Mouse (Mus musculus): Measurements from ENCODE around the gene Timm50.

DNA sequence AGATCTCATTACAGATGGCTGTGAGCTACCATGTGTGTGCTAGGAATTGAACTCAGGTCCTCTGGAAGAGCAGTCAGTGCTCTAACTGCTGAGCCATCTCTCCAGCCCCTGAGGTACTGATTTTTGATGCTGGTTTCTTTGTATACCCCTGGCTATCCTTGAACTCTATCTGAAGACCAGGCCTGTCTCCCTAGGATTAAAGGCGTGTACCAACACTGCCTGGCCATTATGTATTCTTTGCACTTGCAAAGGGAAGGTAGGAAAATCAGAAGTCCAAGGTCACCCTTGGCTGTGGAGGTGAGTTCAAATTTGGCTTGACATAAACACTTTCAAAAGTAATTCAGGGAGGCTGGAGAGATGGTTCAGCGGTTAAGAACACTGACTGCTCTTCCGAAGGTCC, 42.7 kb upstream of the Timm50 start:
- no peak for TF ChIP-seq CTCF (IDR thresholded peaks at IDR 0.05)
- TF ChIP-seq EP300 (IDR thresholded peaks at IDR 0.05): no peak

All from lung, postnatal 0 days (tissue).